Mouse (Mus musculus) hindlimb bud, embryonic 11.5 days (tissue): Measurements from ENCODE around the gene 4930469K13Rik.
A peak's percentile ranks its signal among the peaks of the same experiment; 100 is the strongest.

Source experiments
- DNase-seq: peaks from one replicate; pipeline ENCODE4 v3.0.0-alpha.2; 2012; ENCODE audit warnings: low read depth, low spot score; ENCODE audit errors: extremely low spot score

The 4930469K13Rik gene

DNA sequence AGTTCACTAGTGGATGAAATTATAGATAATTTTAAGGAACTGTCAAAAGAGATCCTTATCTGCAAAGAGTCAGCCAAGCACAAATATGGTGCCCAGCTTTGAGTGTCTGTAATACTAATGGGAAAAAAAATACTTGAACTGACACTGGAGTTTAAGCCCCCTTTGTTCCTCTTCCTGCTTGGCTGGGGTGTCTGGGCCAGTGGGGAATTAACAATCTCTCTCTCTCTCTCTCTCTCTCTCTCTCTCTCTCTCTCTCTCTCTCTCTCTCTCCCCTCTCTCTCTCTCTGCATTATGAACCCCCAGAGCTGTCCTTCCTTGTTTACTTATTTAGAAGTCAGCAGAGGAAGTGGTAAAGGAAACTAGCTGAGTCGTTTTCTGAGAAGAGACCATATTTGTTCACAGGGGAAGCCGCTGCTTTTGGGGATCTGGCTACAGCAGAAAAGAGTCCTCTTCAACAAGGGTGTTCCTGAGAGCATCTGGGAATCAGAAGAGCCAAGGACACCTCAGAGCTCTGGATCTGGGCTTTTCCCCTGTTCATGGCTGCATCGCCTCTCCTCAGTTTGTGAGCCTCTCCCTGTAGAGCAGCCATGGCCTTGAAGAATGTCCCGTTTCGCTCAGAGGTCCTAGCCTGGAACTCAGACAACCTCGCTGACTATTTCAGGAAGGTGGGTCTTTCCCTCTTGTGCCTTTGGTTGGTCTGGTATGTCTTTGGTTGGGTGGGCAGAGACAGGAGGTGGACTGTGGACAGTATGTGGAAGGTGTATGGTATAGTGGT, 51.4 kb downstream of the 4930469K13Rik start, which contains the start of gene Lcp2:
Gene Lcp2 (plus strand): TSS at position 154 of the 775 bp plus-strand sequence.
- no peak for DNase-seq

DNA sequence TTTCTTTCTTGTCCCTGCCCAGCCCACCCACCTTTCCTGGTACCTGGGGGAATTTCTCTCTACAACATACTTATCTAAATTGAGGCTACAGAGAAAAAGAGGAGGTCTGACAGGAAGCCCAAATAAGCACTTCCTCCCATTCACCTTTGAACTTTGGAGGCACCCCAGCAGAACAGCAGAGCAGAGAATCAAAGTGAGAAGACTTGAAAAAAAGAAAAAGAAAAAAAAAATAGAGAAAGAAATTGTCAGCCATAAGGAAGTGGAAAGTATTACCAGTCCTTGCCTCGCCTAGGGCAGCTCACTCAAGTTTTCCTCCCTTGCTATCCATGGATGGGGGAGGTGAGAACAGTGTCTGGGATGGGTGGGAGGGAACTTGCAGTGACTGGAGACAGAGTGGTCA, 55.5 kb downstream of the 4930469K13Rik start:
- no peak for DNase-seq

DNA sequence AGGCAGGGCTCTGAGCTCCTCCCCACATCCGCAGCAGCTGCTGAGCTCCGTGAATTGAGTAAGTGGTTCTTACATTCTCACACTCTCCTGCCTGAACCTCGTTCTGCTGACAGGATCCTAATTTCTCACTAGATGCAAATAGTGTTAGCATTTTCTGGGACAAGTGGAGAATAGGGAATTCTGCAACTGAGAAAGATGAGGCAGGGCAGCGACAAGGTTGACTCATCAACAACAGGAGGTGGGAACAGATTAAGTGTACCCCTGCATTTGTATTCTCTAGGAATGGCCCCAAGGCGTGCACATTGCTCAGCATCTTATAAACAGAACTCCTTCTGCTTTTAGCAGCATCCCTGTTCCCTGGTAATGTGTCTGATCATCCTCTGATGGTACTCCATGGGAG, 58.3 kb downstream of the 4930469K13Rik start:
- no peak for DNase-seq

GRCm38 (mm10) chr11:34035909-34036658, 62.3 kb downstream of the 4930469K13Rik start:
- no peak for DNase-seq

- DNase-seq, result no peak
Measured at GRCm38 (mm10) chr11:34034794-34035193, 63.6 kb downstream of the 4930469K13Rik start.

- no peak for DNase-seq
Measured at GRCm38 (mm10) chr11:34034008-34034505, 64.3 kb downstream of the 4930469K13Rik start.

GRCm38 (mm10) chr11:34031015-34031805, 67.1 kb downstream of the 4930469K13Rik start:
- no peak for DNase-seq

- no peak for DNase-seq
Measured at GRCm38 (mm10) chr11:34029658-34030057, 68.7 kb downstream of the 4930469K13Rik start.

DNA sequence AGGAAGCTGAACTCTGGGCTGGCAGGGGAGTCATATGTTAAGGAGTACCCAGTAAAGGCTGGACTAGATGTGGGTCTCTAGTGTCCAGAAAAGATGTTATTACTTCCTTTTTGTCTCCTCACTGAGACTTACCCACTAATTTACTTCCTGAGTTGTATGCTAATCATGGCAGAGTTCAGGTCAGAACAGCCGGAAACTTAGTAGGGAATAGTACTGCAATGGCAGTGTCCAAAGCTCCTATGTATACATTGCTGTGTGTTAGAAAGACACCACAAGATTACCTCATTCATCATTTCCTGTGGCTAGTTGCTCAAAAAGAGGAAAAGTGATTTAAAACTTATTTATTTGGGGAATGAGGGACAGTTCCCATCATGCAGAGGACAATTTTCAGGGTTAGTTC, 73.3 kb downstream of the 4930469K13Rik start:
- DNase-seq, result no peak

DNA sequence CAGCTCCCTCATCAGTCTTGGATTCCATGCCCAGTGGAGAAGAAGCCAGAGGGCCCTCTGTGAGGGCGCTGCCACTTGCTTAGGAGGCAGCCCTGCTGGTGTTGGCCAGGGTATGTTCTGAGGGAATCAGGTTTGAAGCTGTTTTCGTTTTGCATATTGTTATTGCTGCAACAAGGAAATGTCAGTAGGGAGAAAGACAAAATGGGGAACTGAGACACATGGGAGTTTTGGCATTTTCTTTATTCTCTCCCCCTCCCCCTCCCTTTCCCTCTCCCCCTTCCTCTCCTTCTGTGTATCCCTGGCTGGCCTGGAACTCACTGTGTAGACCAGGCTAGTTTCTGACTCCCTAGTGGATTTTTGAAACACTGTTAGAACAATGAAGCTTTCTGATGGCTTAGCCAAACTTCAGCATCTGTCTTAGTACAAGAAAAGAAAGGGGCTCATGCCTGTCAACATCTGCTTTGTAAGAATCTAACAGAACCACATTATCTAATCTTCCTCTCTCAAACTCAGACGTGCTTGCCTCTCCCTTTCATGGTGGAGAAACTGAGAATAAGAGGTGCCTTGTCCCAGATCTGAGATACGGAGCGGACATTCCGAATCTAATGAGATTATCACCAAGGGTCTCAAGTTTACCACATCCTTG, 86.2 kb downstream of the 4930469K13Rik start:
- no peak for DNase-seq

GRCm38 (mm10) chr11:34010859-34011172, 87.5 kb downstream of the 4930469K13Rik start:
- no peak for DNase-seq

- no peak for DNase-seq
Measured at GRCm38 (mm10) chr11:34010133-34010858, 88.1 kb downstream of the 4930469K13Rik start.

DNA sequence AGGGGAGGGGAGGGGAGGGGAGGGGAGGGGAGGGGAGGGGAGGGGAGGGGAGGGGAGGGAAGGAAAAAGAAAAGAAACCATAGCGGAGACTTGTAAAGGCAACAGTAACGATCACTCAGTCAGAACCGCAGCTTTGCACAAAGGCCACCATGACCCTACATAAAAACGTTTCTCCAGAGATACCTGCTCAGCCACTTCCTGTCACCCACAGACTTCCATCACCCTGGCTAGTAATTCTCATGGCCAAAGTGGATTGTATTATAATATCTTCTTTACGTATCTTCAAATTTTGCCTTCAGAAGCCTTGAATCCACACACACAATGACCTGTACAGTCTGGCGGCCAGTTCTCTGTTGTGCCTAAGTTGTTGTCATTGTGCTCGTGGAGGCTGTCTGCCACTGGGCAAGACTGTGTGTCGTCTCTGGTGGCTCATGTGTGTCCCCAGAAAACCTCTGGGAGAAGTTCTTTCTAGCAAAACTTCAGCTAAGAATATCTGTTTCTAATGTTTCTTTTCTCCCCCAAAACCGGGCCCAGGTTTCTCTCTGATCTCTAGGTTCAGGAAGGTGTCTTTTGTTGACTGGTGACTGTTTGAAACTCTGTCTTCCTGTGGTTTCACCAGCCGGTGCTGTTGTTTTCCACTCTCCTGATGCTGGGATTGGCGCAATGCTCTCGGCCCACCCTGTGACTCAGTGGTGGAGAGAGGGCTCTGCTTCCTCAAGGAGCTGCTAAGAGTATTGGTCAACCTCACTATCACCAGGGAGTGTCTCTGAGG, 88.9 kb downstream of the 4930469K13Rik start:
- no peak for DNase-seq

- DNase-seq, result peak; percentile 57
Measured at GRCm38 (mm10) chr11:34008702-34009101, 89.7 kb downstream of the 4930469K13Rik start.

DNA sequence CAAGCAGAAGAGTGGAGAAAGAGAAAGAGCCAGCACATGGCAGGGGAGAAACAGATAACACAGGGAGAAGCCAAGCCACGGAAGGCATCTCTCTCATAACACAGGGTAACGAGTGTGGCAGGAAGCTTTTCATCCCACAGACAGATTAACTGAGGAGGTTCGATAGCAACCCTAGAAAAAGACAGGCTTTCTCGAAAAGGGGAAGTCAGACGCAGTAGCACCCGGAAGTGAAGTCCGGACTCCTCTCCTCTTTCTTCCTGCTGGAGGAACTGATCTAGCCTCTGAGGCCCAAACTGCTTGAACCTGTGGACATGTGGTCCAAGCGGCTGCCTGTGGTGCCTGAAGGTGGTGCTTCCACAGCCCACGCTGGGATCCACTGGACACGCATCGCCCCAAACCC, 90.1 kb downstream of the 4930469K13Rik start:
- DNase-seq, result no peak

DNA sequence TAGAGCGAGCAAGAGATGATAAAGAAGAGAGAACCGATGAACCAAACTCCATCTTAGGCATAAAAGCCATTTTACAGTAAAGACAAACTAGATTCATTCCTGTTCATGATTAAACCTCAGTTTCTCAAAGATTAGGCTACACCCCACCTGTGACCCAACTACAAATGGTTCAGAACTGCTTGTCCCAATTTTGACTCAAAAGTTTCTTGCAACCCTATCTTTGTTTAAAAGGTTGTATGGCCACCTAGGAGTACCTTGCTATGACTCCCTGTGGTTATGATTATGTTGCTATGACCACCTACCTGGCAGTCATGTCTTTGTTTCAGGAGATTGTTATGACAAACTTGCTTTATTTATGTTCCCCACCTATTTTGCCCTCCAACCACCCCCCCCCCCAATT, 90.7 kb downstream of the 4930469K13Rik start:
- no peak for DNase-seq

DNA sequence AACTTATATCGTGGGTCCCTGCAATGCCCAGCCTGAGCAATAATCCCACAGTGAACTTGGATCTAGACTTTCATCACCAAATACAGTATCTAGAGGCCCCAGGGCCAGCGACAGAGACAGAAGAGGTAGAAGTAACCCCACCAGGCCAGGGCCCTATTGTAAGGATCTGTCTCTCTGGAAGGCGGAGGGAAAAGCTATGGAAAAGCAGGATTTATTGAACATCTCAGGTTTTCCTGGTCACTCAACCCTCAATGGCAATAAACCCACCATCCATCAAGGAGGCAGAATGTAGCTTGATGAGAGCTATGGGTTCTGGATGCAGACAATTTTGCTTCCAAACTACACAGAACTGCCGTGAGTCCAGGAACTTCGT, 95.8 kb downstream of the 4930469K13Rik start:
- no peak for DNase-seq

- DNase-seq, result no peak
Measured at GRCm38 (mm10) chr11:34001938-34002592, 96.3 kb downstream of the 4930469K13Rik start.

- no peak for DNase-seq
Measured at GRCm38 (mm10) chr11:34000416-34000815, 97.9 kb downstream of the 4930469K13Rik start.
